Mouse (Mus musculus): ENCODE results near the gene Asphd2. TPM values are rescaled to one million over a fixed set of nuclear protein-coding genes. Genes with fewer than 3 reads are reported as not detected.

The Asphd2 gene
- polyA plus RNA-seq, 1 experiment, result 6.7 TPM

DNA sequence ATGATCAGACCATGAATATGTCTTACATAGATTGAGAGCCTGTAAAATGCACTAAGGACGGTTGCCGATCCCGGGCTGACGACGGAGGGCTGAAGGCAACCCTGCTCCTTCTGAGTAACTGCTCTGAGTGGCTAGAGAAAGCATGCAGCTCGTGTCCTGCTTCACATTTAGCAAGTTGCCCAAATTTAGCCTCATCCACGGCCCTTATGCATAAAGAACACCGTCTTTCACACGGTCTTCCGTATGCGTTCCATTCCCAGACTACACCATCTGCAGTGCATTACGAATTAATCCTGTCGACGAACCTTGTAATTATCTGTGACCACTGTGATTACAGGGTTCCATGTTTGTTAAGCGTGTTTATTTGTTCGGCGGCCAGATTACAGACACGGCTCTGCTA lies 1.4 kb upstream of the Asphd2 start:
- no peak for TF ChIP-seq EP300 (IDR thresholded peaks at IDR 0.05; ENCODE audit: insufficient read depth, low read depth, low read length)
- no peak for TF ChIP-seq POLR2A (IDR thresholded peaks at IDR 0.05; ENCODE audit: insufficient read depth, low read length)
- no peak for TF ChIP-seq CTCF (IDR thresholded peaks at IDR 0.05; ENCODE audit: low read depth, low read length)
- Histone ChIP-seq H3K27ac (ENCODE audit: insufficient read depth, low read length) (no peak overlapping the region), H3K9me3 (replicated peaks; ENCODE audit: control insufficient read depth, insufficient read depth, low read length, poor library complexity, severe bottlenecking) (no peaks in the 10 kb centered on the region), H3K27me3 (ENCODE audit: control insufficient read depth, insufficient read depth, low read length, poor library complexity, severe bottlenecking) (no peaks in the 10 kb centered on the region), H3K36me3 (ENCODE audit: control insufficient read depth, insufficient read depth, low read length, poor library complexity, severe bottlenecking) (no peaks in the 10 kb centered on the region), H3K4me3 (ENCODE audit: low read depth, low read length) (no peak overlapping the region), H3K9ac (ENCODE audit: low read depth, poor library complexity, severe bottlenecking) (no peak overlapping the region), H3K4me1 (ENCODE audit: control insufficient read depth, insufficient read depth, low read length) (no peaks in the 10 kb centered on the region)

DNA sequence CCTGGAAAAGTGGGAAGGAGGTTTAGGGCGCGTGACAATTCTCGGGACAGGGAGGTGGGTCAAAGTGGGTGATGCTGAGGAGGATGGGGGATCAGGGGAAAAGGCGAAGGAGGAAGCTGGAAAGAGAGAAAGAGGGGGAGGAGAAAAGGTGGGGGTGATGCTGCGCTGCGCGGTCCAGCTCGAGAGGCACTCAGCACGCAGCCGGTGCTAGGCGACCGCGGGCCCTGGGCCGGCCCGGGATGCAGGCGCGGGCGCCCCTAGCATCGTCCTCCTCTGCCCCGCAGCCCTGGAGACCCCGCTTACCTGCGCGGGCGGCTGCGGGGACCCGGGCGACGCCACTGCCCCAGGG lies 277 bp downstream of the Asphd2 start:
- Histone ChIP-seq H3K27me3 (ENCODE audit: control insufficient read depth, insufficient read depth, low read length, poor library complexity, severe bottlenecking) (no peaks in the 10 kb centered on the region), H3K9ac (ENCODE audit: low read depth, poor library complexity, severe bottlenecking) (peak overlapping the region; percentile 30), H3K36me3 (ENCODE audit: control insufficient read depth, insufficient read depth, low read length, poor library complexity, severe bottlenecking) (no peaks in the 10 kb centered on the region), H3K27ac (ENCODE audit: insufficient read depth, low read length) (no peak overlapping the region), H3K4me3 (ENCODE audit: low read depth, low read length) (peak overlapping the region; percentile 76), H3K4me1 (ENCODE audit: control insufficient read depth, insufficient read depth, low read length) (no peaks in the 10 kb centered on the region), H3K9me3 (replicated peaks; ENCODE audit: control insufficient read depth, insufficient read depth, low read length, poor library complexity, severe bottlenecking) (no peaks in the 10 kb centered on the region)
- TF ChIP-seq EP300 (IDR thresholded peaks at IDR 0.05; ENCODE audit: insufficient read depth, low read depth, low read length), result no peak
- no peak for TF ChIP-seq CTCF (IDR thresholded peaks at IDR 0.05; ENCODE audit: low read depth, low read length)
- TF ChIP-seq POLR2A (IDR thresholded peaks at IDR 0.05; ENCODE audit: insufficient read depth, low read length), result no peak

DNA sequence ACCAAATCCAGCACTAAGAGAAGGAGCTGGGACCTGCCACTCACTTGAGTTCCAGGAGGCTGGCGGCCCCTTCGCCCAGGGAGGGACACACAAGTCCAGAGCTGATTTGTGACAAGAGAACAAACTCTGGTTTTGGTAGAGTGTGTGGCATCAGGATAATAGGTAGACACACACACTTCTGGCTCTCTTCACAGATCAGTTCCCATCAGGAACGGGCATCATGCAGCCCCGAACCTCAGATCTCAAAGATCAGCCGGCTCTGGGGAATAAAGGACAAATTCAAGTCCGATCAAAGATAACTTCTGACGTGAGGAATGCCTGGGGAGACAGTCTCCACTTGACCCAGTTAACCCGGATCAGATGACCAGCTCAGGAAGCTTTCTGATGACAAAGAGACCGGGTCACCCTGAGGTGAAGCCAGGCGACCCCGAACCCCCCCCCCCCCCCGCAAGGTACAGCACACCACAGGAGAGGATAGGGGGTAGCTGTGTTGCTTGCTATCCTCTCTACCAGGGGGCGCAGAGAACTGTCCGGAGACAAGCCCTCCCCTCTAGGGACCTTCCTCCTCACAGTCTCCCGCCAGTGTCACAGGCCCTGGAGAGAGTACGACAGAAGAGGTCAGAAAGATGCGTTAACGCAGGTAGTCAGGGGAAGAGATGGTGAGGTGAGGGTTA lies 788 bp downstream of the Asphd2 start:
- no peaks in the 10 kb centered on the region for H3K36me3 ChIP-seq (ENCODE audit: control insufficient read depth, insufficient read depth, low read length, poor library complexity, severe bottlenecking)
- H3K4me1 ChIP-seq (ENCODE audit: control insufficient read depth, insufficient read depth, low read length), result no peaks in the 10 kb centered on the region

DNA sequence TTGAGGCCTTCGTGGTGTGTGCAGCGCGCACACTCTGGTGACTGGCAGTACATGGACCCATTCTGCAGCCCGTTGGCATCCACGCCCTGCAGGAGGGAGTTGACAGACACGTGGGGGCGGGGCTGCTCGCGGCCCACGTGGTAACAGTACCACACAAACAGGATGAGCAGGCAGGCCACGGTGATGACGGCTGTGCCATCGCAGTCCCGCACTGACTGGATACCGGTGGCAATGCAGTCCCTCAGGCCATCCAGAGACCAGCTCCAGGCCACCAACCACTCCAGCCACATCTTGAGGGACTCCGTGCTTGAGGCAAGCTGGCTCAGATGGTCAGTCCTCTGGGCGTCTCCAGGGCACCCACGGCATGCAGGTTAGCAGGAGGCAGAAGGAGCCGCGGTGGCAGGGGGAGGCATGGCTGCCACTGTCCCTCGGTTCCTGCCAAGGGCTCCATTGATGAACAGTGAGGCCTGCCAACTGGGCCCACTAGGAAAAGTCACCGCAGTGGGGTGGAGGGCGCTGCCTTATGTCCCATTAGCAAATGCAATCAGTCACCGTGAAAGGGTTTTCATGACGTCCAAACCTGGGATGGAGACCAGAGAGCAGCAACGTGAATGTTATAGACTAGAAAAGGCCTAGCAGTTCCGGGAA lies 2.9 kb downstream of the Asphd2 start:
- Histone ChIP-seq H3K9me3 (replicated peaks; ENCODE audit: control insufficient read depth, insufficient read depth, low read length, poor library complexity, severe bottlenecking) (no peaks in the 10 kb centered on the region), H3K27ac (ENCODE audit: insufficient read depth, low read length) (no peak overlapping the region), H3K27me3 (ENCODE audit: control insufficient read depth, insufficient read depth, low read length, poor library complexity, severe bottlenecking) (no peaks in the 10 kb centered on the region), H3K4me3 (ENCODE audit: low read depth, low read length) (peak overlapping the region; percentile 26), H3K9ac (ENCODE audit: low read depth, poor library complexity, severe bottlenecking) (no peak overlapping the region), H3K4me1 (ENCODE audit: control insufficient read depth, insufficient read depth, low read length) (no peaks in the 10 kb centered on the region), H3K36me3 (ENCODE audit: control insufficient read depth, insufficient read depth, low read length, poor library complexity, severe bottlenecking) (no peaks in the 10 kb centered on the region)
- TF ChIP-seq POLR2A (IDR thresholded peaks at IDR 0.05; ENCODE audit: insufficient read depth, low read length) (no peak), EP300 (IDR thresholded peaks at IDR 0.05; ENCODE audit: insufficient read depth, low read depth, low read length) (no peak), CTCF (IDR thresholded peaks at IDR 0.05; ENCODE audit: low read depth, low read length) (no peak)

More for the DNA sequence above, 788 bp downstream of the Asphd2 start:
- Histone ChIP-seq H3K9me3 (replicated peaks; ENCODE audit: control insufficient read depth, insufficient read depth, low read length, poor library complexity, severe bottlenecking) (no peaks in the 10 kb centered on the region), H3K27ac (ENCODE audit: insufficient read depth, low read length) (no peak overlapping the region), H3K4me3 (ENCODE audit: low read depth, low read length) (peak overlapping the region; percentile 76), H3K9ac (ENCODE audit: low read depth, poor library complexity, severe bottlenecking) (peak overlapping the region; percentile 30), H3K27me3 (ENCODE audit: control insufficient read depth, insufficient read depth, low read length, poor library complexity, severe bottlenecking) (no peaks in the 10 kb centered on the region)
- no peak for TF ChIP-seq CTCF (IDR thresholded peaks at IDR 0.05; ENCODE audit: low read depth, low read length)
- no peak for TF ChIP-seq EP300 (IDR thresholded peaks at IDR 0.05; ENCODE audit: insufficient read depth, low read depth, low read length)
- TF ChIP-seq POLR2A (IDR thresholded peaks at IDR 0.05; ENCODE audit: insufficient read depth, low read length), result no peak

DNA sequence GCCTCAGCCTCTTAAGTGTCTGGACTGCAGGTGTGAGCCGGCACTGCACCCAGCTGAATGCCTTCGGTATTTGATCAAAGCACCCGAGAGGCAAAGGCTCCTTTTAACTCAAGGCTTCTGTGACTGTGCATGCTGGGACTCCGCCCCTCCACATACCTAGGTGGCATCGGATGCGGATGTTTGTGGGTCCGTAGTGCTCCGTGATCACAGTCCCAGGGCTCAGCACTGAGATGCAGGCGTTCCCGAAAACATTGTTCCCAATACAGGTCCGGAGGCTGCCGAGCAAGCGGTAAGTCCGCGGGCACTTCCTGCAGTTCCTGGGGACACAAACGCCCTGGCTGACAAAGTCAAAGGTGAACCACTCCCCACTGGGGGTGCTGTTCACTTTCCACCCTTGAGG lies 3.7 kb downstream of the Asphd2 start:
- no peaks in the 10 kb centered on the region for H3K36me3 ChIP-seq (ENCODE audit: control insufficient read depth, insufficient read depth, low read length, poor library complexity, severe bottlenecking)
- H3K27ac ChIP-seq (ENCODE audit: insufficient read depth, low read length), result no peak overlapping the region
- H3K27me3 ChIP-seq (ENCODE audit: control insufficient read depth, insufficient read depth, low read length, poor library complexity, severe bottlenecking), result no peaks in the 10 kb centered on the region

DNA sequence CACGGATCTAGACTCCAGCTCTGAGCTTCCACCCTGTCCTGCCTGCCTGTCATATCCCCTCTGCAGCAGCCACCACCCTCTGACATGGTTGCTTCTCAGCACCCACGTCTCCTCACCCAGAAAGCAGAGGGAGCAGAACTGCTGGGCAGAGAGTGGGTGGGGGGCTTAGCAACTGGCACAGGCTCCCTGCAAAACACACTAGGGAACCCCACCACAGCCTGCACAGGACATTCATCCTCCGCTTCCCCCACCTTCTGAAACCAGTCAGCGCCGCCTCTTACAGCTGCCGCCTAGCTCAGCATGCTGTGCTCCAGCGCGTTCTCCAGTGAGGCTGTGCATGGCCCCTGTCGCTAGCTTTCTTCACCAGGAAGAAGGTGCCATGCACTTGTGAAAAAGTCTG lies 5.3 kb downstream of the Asphd2 start:
- Histone ChIP-seq H3K4me3 (ENCODE audit: low read depth, low read length) (no peak overlapping the region), H3K9ac (ENCODE audit: low read depth, poor library complexity, severe bottlenecking) (no peak overlapping the region), H3K36me3 (ENCODE audit: control insufficient read depth, insufficient read depth, low read length, poor library complexity, severe bottlenecking) (no peaks in the 10 kb centered on the region), H3K27ac (ENCODE audit: insufficient read depth, low read length) (no peak overlapping the region), H3K27me3 (ENCODE audit: control insufficient read depth, insufficient read depth, low read length, poor library complexity, severe bottlenecking) (no peaks in the 10 kb centered on the region), H3K4me1 (ENCODE audit: control insufficient read depth, insufficient read depth, low read length) (no peaks in the 10 kb centered on the region), H3K9me3 (replicated peaks; ENCODE audit: control insufficient read depth, insufficient read depth, low read length, poor library complexity, severe bottlenecking) (no peaks in the 10 kb centered on the region)
- no peak for TF ChIP-seq POLR2A (IDR thresholded peaks at IDR 0.05; ENCODE audit: insufficient read depth, low read length)
- no peak for TF ChIP-seq EP300 (IDR thresholded peaks at IDR 0.05; ENCODE audit: insufficient read depth, low read depth, low read length)
- TF ChIP-seq CTCF (IDR thresholded peaks at IDR 0.05; ENCODE audit: low read depth, low read length), result no peak

More for the DNA sequence above, 3.7 kb downstream of the Asphd2 start:
- Histone ChIP-seq H3K4me1 (ENCODE audit: control insufficient read depth, insufficient read depth, low read length) (no peaks in the 10 kb centered on the region), H3K9me3 (replicated peaks; ENCODE audit: control insufficient read depth, insufficient read depth, low read length, poor library complexity, severe bottlenecking) (no peaks in the 10 kb centered on the region), H3K4me3 (ENCODE audit: low read depth, low read length) (peak overlapping the region; percentile 26), H3K9ac (ENCODE audit: low read depth, poor library complexity, severe bottlenecking) (no peak overlapping the region)
- TF ChIP-seq EP300 (IDR thresholded peaks at IDR 0.05; ENCODE audit: insufficient read depth, low read depth, low read length) (no peak), POLR2A (IDR thresholded peaks at IDR 0.05; ENCODE audit: insufficient read depth, low read length) (no peak), CTCF (IDR thresholded peaks at IDR 0.05; ENCODE audit: low read depth, low read length) (no peak)
